Mouse (Mus musculus) testis, adult 2 months (tissue): ENCODE data around the gene Fzr1.

Experiments
- CTCF ChIP-seq: fragments of 200-500 bp; IDR thresholded peaks from 2 replicates; pipeline ENCODE4 v1.5.1; 2012; ENCODE audit warnings: low read depth, mild to moderate bottlenecking, inconsistent platforms, low read length, moderate library complexity; ENCODE audit not compliant: control insufficient read depth, insufficient read depth, insufficient replicate concordance
- POLR2A ChIP-seq: fragments of 200-500 bp; IDR thresholded peaks from 2 replicates; pipeline ENCODE4 v1.6.1; 2012; ENCODE audit warnings: low read depth, mild to moderate bottlenecking, inconsistent platforms, low read length, moderate library complexity; ENCODE audit not compliant: control insufficient read depth

GRCm38 (mm10) chr10:81420191-81420767 is 42.0 kb upstream of the Fzr1 start:
- TF ChIP-seq CTCF (no peak), POLR2A (no peak)
